Mouse (Mus musculus) heart, embryonic 15.5 days (tissue): Measurements from ENCODE around the gene Tdo2. TPM values are rescaled to one million over a fixed set of nuclear protein-coding genes. Genes with fewer than 3 reads are reported as not detected.

Source experiments
- ATAC-seq: fragments of 200-750 bp; cut with Nextera tagmentation; replicated peaks from 2 replicates; pipeline ENCODE4 v1.8.0; 2017; ENCODE audit warnings: low read depth, moderate TSS enrichment; ENCODE audit not compliant: insufficient number of reproducible peaks, insufficient read depth, low FRiP score
- H3K27ac ChIP-seq: fragments of 300-500 bp; sonication (generic); 2 replicates; pipeline ENCODE4 v1.5.1; 2015; ENCODE audit warnings: mild to moderate bottlenecking, inconsistent platforms
- H3K27me3 ChIP-seq: fragments of 300-500 bp; sonication (generic); 2 replicates; pipeline ENCODE4 v1.6.1; 2015; ENCODE audit warnings: inconsistent platforms
- H3K36me3 ChIP-seq: fragments of 300-500 bp; sonication (generic); 2 replicates; pipeline ENCODE4 v1.6.1; 2015; ENCODE audit warnings: mild to moderate bottlenecking, inconsistent platforms
- H3K4me1 ChIP-seq: fragments of 300-500 bp; sonication (generic); replicated peaks from 2 replicates; pipeline ENCODE4 v1.6.1; 2015; ENCODE audit warnings: inconsistent platforms
- H3K4me2 ChIP-seq: fragments of 300-500 bp; sonication (generic); 2 replicates; pipeline ENCODE4 v1.6.1; 2015; ENCODE audit warnings: inconsistent platforms, mild to moderate bottlenecking, moderate library complexity
- H3K4me3 ChIP-seq: fragments of 300-500 bp; sonication (generic); 2 replicates; pipeline ENCODE4 v1.5.1; 2015; ENCODE audit warnings: mild to moderate bottlenecking, inconsistent platforms
- H3K9ac ChIP-seq: fragments of 300-500 bp; sonication (generic); 2 replicates; pipeline ENCODE4 v1.6.1; 2015; ENCODE audit warnings: mild to moderate bottlenecking, inconsistent platforms
- H3K9me3 ChIP-seq: fragments of 300-500 bp; sonication (generic); replicated peaks from 2 replicates; pipeline ENCODE4 v1.6.1; 2016; ENCODE audit warnings: inconsistent platforms
- WGBS: fragments of 180-500 bp; shearing (Covaris S2); methylation state at CpG from one replicate; pipeline ENCODE4 v1.1.7; 2015; ENCODE audit warnings: mixed read lengths; 5-methylcytosine and 5-hydroxymethylcytosine counted together
- polyA plus RNA-seq: library from polyadenylated mRNA; unstranded; fragments of >200 nt; fragmentation: Nextera tagmentation; extraction: Ambion mirVana; gene quantifications from 2 replicates; pipeline ENCODE4 v1.2.1, GENCODE M21; 2015

Gene Tdo2
- polyA plus RNA-seq, 1 experiment from 2014 or later, result 0.33 TPM

DNA sequence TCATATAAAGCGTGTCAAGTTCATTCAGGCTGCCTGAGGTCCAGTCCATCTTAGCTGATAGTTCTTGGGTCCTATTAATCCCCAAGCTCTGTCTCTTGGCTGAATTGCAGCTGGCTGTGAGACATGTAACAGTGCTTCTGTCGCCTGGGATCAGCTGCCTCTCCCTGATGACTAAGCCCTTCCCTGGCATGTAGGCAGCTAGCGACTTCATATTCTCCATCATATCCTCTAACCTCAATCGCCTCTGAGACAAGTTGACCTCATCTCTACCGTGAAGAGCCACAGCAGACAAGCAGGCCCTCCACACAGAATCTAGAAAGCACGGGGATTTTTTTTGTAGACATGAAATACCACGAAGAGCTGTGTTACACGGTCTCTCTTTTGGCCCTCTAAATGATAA is 57.8 kb downstream of the Tdo2 start:
- 63% methylated on average over 8 of the region's 8 CpGs for WGBS
- Histone ChIP-seq H3K9ac (no peak overlapping the region), H3K36me3 (no peaks in the 10 kb centered on the region), H3K9me3 (no peaks in the 10 kb centered on the region), H3K4me3 (no peak overlapping the region), H3K27me3 (no peaks in the 10 kb centered on the region), H3K4me2 (no peak overlapping the region), H3K4me1 (no peaks in the 10 kb centered on the region), H3K27ac (no peak overlapping the region)
- ATAC-seq, result no peak

DNA sequence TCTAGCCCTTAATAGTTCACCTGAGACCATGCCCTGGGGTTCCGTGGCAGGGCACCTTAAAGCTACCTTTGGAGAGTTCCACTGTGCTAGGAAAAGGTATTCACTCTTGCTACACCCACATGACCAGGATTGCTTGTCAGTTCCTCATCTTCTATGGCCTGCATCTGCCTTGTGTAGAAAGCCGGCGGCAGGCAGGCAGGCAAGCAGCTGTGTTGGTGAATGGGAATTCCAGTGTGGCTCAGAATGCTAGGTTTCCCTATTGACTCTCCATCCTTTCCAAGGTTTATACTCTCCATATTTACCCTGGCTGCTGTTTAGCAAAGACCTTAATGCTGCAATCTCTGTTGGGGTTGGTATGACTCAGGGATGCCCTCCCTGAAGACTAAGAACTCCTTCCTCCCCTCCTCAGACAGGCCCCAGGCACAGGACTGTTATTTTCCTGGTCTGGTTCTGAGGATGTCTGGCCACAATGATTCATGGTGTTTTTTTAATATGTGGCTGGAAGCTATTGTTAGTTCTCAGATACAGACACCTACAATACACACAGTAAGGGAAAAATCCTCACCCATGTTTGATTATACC is 58.6 kb downstream of the Tdo2 start:
- H3K36me3 ChIP-seq, result no peaks in the 10 kb centered on the region
- no peaks in the 10 kb centered on the region for H3K9me3 ChIP-seq
- WGBS, result 80% methylated on average over 3 of the region's 3 CpGs
- H3K27me3 ChIP-seq, result no peaks in the 10 kb centered on the region
- no peak overlapping the region for H3K4me2 ChIP-seq
- no peaks in the 10 kb centered on the region for H3K4me1 ChIP-seq
- ATAC-seq, result no peak
- H3K27ac ChIP-seq, result no peak overlapping the region
- no peak overlapping the region for H3K9ac ChIP-seq
- H3K4me3 ChIP-seq, result no peak overlapping the region

DNA sequence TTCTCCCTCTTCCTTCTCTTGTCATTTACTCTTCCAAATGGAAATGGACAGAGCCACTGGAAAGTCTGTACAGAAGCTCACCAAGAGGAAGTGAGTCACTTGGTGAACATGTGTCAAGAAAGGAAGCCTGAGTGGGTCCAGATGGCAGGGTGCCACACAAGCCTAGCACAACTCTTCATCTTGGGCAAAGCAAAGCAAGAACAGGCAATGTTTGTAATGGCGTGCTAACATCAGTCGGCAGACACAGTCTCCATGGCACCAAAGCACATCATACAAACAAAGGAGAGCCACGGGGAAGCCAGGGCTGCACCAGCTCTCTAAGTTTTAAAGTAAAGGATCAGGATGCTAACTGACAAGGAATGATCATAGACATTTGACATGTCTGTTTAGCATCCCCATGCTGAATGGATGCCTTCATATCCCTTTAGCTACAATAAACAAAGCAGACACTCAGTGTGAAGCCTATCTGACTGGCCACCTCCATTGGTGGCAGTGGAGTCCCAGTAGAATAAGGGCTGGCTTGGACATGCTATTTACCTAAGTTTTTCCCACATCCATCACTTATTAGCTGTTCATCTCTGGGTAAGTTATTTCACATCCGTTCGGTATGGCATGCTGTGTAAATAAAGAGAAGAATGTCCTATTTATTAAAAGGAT is 59.8 kb downstream of the Tdo2 start:
- Histone ChIP-seq H3K36me3 (no peaks in the 10 kb centered on the region), H3K27ac (no peak overlapping the region), H3K4me3 (no peak overlapping the region), H3K4me2 (no peak overlapping the region), H3K4me1 (no peaks in the 10 kb centered on the region), H3K9me3 (no peaks in the 10 kb centered on the region), H3K27me3 (no peaks in the 10 kb centered on the region), H3K9ac (no peak overlapping the region)
- 64% methylated on average over 5 of the region's 5 CpGs for WGBS
- no peak for ATAC-seq

DNA sequence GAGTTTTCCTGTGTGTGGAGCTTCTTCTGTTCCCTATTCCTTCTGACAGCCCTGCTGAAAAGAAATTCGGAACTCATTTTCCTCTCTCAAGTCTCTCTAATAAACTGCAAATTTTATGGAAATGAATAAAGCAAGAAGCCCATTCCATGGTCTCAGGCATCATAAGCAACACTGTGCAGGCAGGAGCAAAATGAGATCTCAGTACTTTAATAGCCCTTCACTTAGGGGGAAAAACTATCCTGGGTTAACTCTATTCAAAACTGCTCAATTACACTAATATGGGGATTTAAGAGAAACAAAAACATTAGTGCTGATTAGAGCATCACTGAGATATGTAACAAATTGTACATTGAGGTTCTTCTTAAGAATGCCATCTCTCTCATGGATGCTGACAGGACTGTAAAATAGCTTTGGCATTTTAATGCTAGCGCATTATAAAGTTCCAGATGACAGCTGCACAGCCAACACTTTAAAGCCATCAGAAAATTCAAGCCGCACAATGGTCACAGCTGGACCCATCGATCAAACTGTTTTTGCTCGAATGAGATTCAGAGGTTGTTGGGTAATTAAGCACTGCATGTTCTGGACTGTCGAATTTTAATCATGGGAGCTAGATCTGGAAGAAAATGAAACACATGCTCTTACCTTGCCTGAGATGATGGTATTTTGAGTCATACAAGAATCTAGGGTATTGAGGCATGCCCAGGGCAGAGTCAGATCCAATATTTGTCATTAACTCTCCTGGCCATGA is 65.5 kb downstream of the Tdo2 start:
- no peaks in the 10 kb centered on the region for H3K27me3 ChIP-seq
- H3K4me2 ChIP-seq, result no peak overlapping the region
- no peaks in the 10 kb centered on the region for H3K36me3 ChIP-seq
- no peaks in the 10 kb centered on the region for H3K4me1 ChIP-seq
- no peak overlapping the region for H3K9ac ChIP-seq
- H3K4me3 ChIP-seq, result no peak overlapping the region
- WGBS, result 75% methylated on average over 6 of the region's 6 CpGs
- no peak overlapping the region for H3K27ac ChIP-seq
- no peak for ATAC-seq
- no peaks in the 10 kb centered on the region for H3K9me3 ChIP-seq

Other genes starting within 250 kb of the Tdo2 start
- gene Ctso, start 43.6 kb downstream of the Tdo2 start, polyA plus RNA-seq, result 18.5 and 21.8 TPM in 2 replicates
- not detected in 2 replicates for gene Asic5, start 6.1 kb upstream of the Tdo2 start, polyA plus RNA-seq
- gene Gucy1b1, start 98.5 kb upstream of the Tdo2 start, polyA plus RNA-seq, result 45.0 and 46.2 TPM in 2 replicates
- gene Gucy1a1, start 169.6 kb upstream of the Tdo2 start, polyA plus RNA-seq, result 39.1 and 46.6 TPM in 2 replicates